Mouse (Mus musculus) bone marrow macrophage, adult 2 months (primary cell): Measurements from ENCODE around the gene Colgalt1. TPM values are rescaled to one million over a fixed set of nuclear protein-coding genes. Genes with fewer than 3 reads are reported as not detected.

Experiments
- H3K27ac ChIP-seq: 2 replicates; pipeline ENCODE4 v1.5.1; 2012; ENCODE audit warnings: low read depth, low read length; ENCODE audit not compliant: insufficient read depth
- H3K4me1 ChIP-seq: 2 replicates; pipeline ENCODE4 v1.6.1; 2012; ENCODE audit warnings: low read length; ENCODE audit not compliant: control insufficient read depth, insufficient read depth
- H3K4me3 ChIP-seq: 2 replicates; pipeline ENCODE4 v1.5.1; 2012; ENCODE audit warnings: mild to moderate bottlenecking, low read length, moderate library complexity; ENCODE audit not compliant: insufficient read depth
- CTCF ChIP-seq: IDR thresholded peaks from 2 replicates; pipeline ENCODE4 v1.5.1; 2012; ENCODE audit warnings: low read depth, mild to moderate bottlenecking, low read length, moderate library complexity
- POLR2A ChIP-seq: IDR thresholded peaks from 2 replicates; pipeline ENCODE4 v1.6.1; 2012; ENCODE audit warnings: mild to moderate bottlenecking, low read depth, low read length, borderline replicate concordance
- polyA plus RNA-seq: library from polyadenylated mRNA; stranded (reverse); fragments of >200 nt; gene quantifications from 2 replicates; pipeline ENCODE4 v1.2.4, GENCODE M21; 2012; ENCODE audit not compliant: missing spikeins, insufficient read depth, insufficient read length

Gene Colgalt1
- polyA plus RNA-seq, 1 experiment = 113 TPM

DNA sequence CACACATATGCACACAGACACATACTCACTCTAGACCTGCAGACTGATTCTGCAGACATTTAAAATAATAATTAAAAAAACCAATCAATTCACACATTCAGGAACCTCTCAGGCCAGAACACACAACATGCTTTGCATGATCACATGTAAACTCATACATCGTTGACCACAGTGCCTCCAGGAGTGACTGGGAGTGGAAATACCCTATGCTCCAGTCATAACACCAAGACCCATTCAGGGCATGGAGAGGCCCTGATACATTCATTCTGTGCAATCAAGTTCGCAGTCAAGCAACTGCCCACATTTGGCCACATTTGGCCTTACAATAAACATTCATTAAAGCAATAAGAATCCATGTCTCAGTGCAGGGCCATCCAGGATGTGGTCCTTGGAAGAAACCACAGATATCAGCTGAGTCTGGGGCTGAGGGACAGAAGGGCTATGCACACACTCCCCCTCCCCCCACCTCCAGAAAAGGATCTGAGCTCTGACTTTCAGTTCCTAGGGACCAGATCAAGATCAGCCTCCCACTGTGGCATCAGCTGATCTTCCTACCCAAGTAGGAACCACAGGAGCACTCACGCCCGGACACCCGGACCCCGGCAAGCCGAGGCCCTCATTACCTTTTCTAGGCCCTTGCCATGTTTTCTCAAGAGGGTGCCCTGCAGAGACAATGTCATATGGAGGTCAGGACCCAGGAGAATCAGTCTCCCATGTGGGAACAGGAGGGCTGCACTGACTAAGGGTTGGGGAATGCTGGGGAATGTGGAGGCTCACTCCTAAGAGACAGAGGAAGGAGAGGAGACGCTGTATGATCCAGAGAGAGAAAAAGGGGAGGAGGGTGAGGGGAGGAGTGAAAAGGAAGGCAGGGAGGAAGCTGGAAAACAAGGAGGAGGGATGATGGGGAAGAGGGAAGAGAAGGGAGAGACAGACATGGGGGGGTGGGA lies 26.6 kb downstream of the Colgalt1 start:
- H3K4me3 ChIP-seq = no peak overlapping the region
- H3K27ac ChIP-seq = no peak overlapping the region
- TF ChIP-seq CTCF (no peak), POLR2A (no peak)
- H3K4me1 ChIP-seq = peaks cover 11% of the 10 kb centered on the region

DNA sequence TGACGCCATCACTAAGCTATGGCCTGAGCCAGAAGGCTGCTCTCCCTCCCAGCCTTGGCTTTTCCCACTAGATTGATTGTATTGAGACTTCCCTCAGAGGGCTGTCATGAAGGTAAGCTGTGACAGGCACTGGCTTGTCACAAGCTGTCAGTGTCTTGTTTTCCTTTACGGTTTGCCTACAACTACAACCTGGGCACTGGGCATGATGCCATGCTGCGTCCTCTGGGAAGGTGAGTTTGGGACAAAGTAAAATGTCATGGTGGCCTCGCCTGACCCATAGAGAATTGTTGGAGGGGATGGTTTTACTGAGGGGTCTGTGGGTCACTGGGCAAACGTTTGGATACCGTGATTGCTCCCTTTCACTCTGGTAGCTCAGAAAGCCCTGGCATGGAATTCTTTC lies 27.5 kb downstream of the Colgalt1 start:
- H3K4me1 ChIP-seq = peaks cover 11% of the 10 kb centered on the region
- no peak overlapping the region for H3K27ac ChIP-seq
- no peak for TF ChIP-seq POLR2A
- TF ChIP-seq CTCF = no peak
- H3K4me3 ChIP-seq = no peak overlapping the region

GRCm38 (mm10) chr8:71639318-71639717 lies 28.5 kb downstream of the Colgalt1 start:
- peaks cover 6% of the 10 kb centered on the region; the same call in 1 of the 2 replicates for H3K4me1 ChIP-seq
- TF ChIP-seq CTCF (no peak), POLR2A (no peak)
- no peak overlapping the region for H3K4me3 ChIP-seq
- H3K27ac ChIP-seq = no peak overlapping the region

GRCm38 (mm10) chr8:71645510-71645909 lies 34.7 kb downstream of the Colgalt1 start:
- peaks cover 3% of the 10 kb centered on the region for H3K4me1 ChIP-seq
- H3K4me3 ChIP-seq = no peak overlapping the region
- TF ChIP-seq CTCF (no peak), POLR2A (no peak)
- no peak overlapping the region for H3K27ac ChIP-seq

- H3K4me1 ChIP-seq = no peaks in the 10 kb centered on the region
- TF ChIP-seq POLR2A (no peak), CTCF (no peak)
- H3K27ac ChIP-seq = no peak overlapping the region
- no peak overlapping the region for H3K4me3 ChIP-seq
Measured at GRCm38 (mm10) chr8:71654600-71654999, 43.8 kb downstream of the Colgalt1 start.

DNA sequence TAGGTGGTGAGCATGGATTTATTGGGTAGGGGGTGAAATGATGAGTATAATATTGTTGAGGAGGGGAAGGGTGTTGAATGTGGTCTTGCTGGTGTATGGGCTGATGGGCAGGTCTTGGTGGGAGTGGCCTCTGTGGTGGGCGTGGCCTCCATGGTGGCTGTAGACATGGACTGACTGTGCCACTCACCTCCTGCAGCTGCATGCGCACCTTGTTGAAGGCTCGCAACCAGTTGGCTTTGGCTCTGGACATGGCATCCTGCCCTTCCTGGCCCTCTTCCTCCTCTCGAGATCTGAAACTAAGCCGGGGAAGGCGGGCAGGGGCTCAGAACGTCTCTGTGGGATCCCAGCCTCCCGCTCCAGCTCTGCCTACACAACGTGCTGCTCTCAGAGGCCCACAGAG lies 47.0 kb downstream of the Colgalt1 start:
- TF ChIP-seq POLR2A (no peak), CTCF (no peak)
- Histone ChIP-seq H3K4me3 (no peak overlapping the region), H3K27ac (no peak overlapping the region)

GRCm38 (mm10) chr8:71658515-71659049 lies 47.8 kb downstream of the Colgalt1 start:
- H3K27ac ChIP-seq = no peak overlapping the region
- no peaks in the 10 kb centered on the region for H3K4me1 ChIP-seq
- no peak for TF ChIP-seq POLR2A
- TF ChIP-seq CTCF = no peak
- no peak overlapping the region for H3K4me3 ChIP-seq

More for the DNA sequence above, 47.0 kb downstream of the Colgalt1 start:
- no peaks in the 10 kb centered on the region for H3K4me1 ChIP-seq

- no peak overlapping the region for H3K27ac ChIP-seq
- no peaks in the 10 kb centered on the region for H3K4me1 ChIP-seq
- no peak overlapping the region for H3K4me3 ChIP-seq
- TF ChIP-seq CTCF (no peak), POLR2A (no peak)
Measured at GRCm38 (mm10) chr8:71659751-71660150, 49.0 kb downstream of the Colgalt1 start.

GRCm38 (mm10) chr8:71660325-71661120 lies 49.7 kb downstream of the Colgalt1 start:
- H3K4me3 ChIP-seq = no peak overlapping the region

More at GRCm38 (mm10) chr8:71660325-71661120, 49.7 kb downstream of the Colgalt1 start:
- Histone ChIP-seq H3K27ac (no peak overlapping the region), H3K4me1 (no peaks in the 10 kb centered on the region)
- peak; percentile 84 for TF ChIP-seq CTCF
- no peak for TF ChIP-seq POLR2A
